18 mouse cellular contexts compared by ENCODE assay signal in genomic region chr16:91985211-91985610, GRCm38 (mm10).
DNase-seq lines count a peak whose midpoint lies in the region; ATAC-seq and TF ChIP-seq lines count a peak whose summit lies in the region.
"Had no signal": no experiment of that assay in that cellular context is flagged by ENCODE, and none has a peak within 500 bp of the region (broad histone marks: within the 10 kb centered on the region; RNA-seq: fewer than 3 reads in every experiment).

No protein-coding gene starts in this region.

- TF ChIP-seq CTCF in kidney, adult 2 months (conservative IDR thresholded peaks at IDR 0.05; ENCODE audit: insufficient read depth, insufficient read length, low read depth, low read length) = no peak

- H3K4me2 ChIP-seq in kidney, embryonic 15.5 days = no peak overlapping the region
- H3K4me2 ChIP-seq: forebrain, embryonic 15.5 days; heart, embryonic 12.5 days; hindbrain, embryonic 14.5 days had no signal

- 66% methylated on average over 12 of the region's 12 CpGs for WGBS in kidney, adult 2 months
- WGBS in kidney, embryonic 15.5 days = 83% methylated on average over 12 of the region's 12 CpGs

- H3K27ac ChIP-seq in kidney, adult 2 months (ENCODE audit: insufficient read depth, low read depth, low read length) = peak overlapping the region; percentile 82
- no peak overlapping the region for H3K27ac ChIP-seq in kidney, embryonic 15.5 days
- H3K27ac ChIP-seq: forebrain, embryonic 15.5 days; hindbrain, embryonic 10.5 days; hindbrain, embryonic 14.5 days had no signal

- no peaks in the 10 kb centered on the region for H3K27me3 ChIP-seq in kidney, adult 2 months (replicated peaks; ENCODE audit: control insufficient read depth, insufficient read depth, low read length)
- no peaks in the 10 kb centered on the region for H3K27me3 ChIP-seq in kidney, embryonic 15.5 days
- H3K27me3 ChIP-seq: CH12.LX; forebrain, embryonic 15.5 days; heart, embryonic 12.5 days; Patski had no signal

- 0 out of 2 replicates have a peak, but pooled peaks have one; percentile 26 for ATAC-seq in kidney, embryonic 15.5 days (replicated peaks; ENCODE audit: low FRiP score)
- ATAC-seq: activated CD4-positive, CD25-positive, alpha-beta regulatory T cell, adult 4 months; forebrain, embryonic 15.5 days; Patski had no signal

- TF ChIP-seq POLR2A in kidney, adult 2 months (IDR thresholded peaks at IDR 0.05; ENCODE audit: low read depth, low read length) = no peak

- DNase-seq in kidney, adult 2 months = peak; percentile 71
- no peak for DNase-seq in kidney, adult 18-20 months
- DNase-seq in kidney, postnatal 14 days = peak; percentile 67
- no peak for DNase-seq in urinary bladder, postnatal 10 days (ENCODE audit: low spot score)
- DNase-seq in cerebellum, adult 11-12 months = no peak
- DNase-seq: adrenal gland, adult 2 months; adrenal gland, postnatal 25 days; cerebellum, adult 2 months; cerebellum, postnatal 10 days; gastrocnemius, postnatal 10 days had no signal

- no peaks in the 10 kb centered on the region for H3K36me3 ChIP-seq in kidney, adult 2 months (ENCODE audit: control insufficient read depth, insufficient read depth, low read length)
- no peaks in the 10 kb centered on the region for H3K36me3 ChIP-seq in kidney, embryonic 15.5 days
- H3K36me3 ChIP-seq: forebrain, embryonic 15.5 days; heart, embryonic 12.5 days; hindbrain, embryonic 10.5 days had no signal

- H3K4me1 ChIP-seq in kidney, adult 2 months (ENCODE audit: control insufficient read depth, insufficient read depth, low read length) = no peaks in the 10 kb centered on the region
- H3K4me1 ChIP-seq in kidney, embryonic 15.5 days = no peaks in the 10 kb centered on the region
- H3K4me1 ChIP-seq: forebrain, embryonic 15.5 days; heart, embryonic 12.5 days; hindbrain, embryonic 10.5 days had no signal

- no peaks in the 10 kb centered on the region for H3K9me3 ChIP-seq in kidney, embryonic 15.5 days (replicated peaks)
- H3K9me3 ChIP-seq: forebrain, embryonic 15.5 days; heart, embryonic 12.5 days; hindbrain, embryonic 10.5 days had no signal

- no peak overlapping the region for H3K9ac ChIP-seq in kidney, embryonic 15.5 days
- H3K9ac ChIP-seq: forebrain, embryonic 15.5 days; heart, embryonic 12.5 days; hindbrain, embryonic 14.5 days had no signal

- H3K4me3 ChIP-seq in kidney, adult 2 months (ENCODE audit: insufficient read depth, low read depth, low read length) = no peak overlapping the region
- no peak overlapping the region for H3K4me3 ChIP-seq in kidney, embryonic 15.5 days (replicated peaks)
- H3K4me3 ChIP-seq: forebrain, embryonic 15.5 days; heart, embryonic 12.5 days; hindbrain, embryonic 10.5 days had no signal

Comparison
In these comparisons a context has a peak if more than half of its experiments do, and no peak if none do; other contexts are left out.
1. DNase-seq: peak in kidney, adult 2 months (single experiment) and kidney, postnatal 14 days (single experiment); none in kidney, adult 18-20 months (single experiment), urinary bladder, postnatal 10 days (single experiment) and cerebellum, adult 11-12 months (single experiment).